Mouse (Mus musculus): Measurements from ENCODE around the gene Exosc1. TPM values are rescaled to one million over a fixed set of nuclear protein-coding genes. Genes with fewer than 3 reads are reported as not detected.

Gene Exosc1
- polyA plus RNA-seq, 1 experiment from 2014 or later = 88.2 TPM

DNA sequence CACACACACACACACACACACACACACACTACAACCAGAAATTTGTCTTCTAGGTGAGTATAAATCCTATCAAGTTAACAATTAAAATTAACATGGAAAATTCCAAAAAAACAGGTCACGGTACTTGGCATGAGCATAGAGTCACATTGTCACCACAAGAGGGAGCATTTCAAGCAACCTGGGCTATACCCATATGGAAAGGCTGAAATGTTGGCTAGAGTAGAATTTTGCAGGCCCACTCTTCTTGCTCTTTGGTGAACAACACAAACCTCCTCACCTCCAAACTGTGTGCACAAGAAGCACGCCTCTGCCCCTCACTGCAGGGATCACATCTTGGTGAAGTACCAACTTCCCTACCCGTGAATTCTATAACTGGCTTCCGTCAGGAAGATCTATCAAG, 34.4 kb downstream of the Exosc1 start:
- WGBS = 48% methylated on average over 4 of the region's 4 CpGs
- Histone ChIP-seq H3K4me1 (peaks cover 15% of the 10 kb centered on the region), H3K36me3 (no peaks in the 10 kb centered on the region), H3K9ac (no peak overlapping the region), H3K27me3 (no peaks in the 10 kb centered on the region), H3K4me2 (no peak overlapping the region), H3K9me3 (no peaks in the 10 kb centered on the region), H3K27ac (no peak overlapping the region), H3K4me3 (no peak overlapping the region)
- no peak for ATAC-seq (ENCODE audit: insufficient number of reproducible peaks, insufficient read depth, low FRiP score, low TSS enrichment, low read depth)

DNA sequence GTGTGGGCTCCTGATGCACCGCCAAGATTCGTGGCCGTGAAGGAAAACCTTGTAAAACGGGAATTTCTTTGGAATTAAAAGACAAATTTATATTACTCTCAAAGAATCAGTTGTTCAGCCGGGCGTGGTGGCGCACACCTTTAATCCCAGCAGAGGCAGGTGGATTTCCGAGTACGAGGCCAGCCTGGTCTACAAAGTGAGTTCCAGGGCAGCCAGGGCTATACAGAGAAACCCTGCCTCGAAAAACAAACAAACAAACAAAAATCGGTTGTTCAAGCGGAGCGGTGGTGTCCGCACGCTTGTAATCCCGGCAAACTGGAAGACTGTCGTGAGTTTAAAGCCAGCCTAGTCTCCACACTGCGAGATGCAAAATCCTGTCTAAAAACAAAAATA, 36.9 kb downstream of the Exosc1 start:
- no peaks in the 10 kb centered on the region for H3K27me3 ChIP-seq
- H3K4me3 ChIP-seq = peak overlapping the region; percentile 83
- 0 out of 2 replicates have a peak, but pooled peaks cover 4% of the 10 kb centered on the region for H3K36me3 ChIP-seq
- peak overlapping the region; percentile 57 for H3K9ac ChIP-seq
- peak overlapping the region; percentile 92 for H3K4me2 ChIP-seq
- no peaks in the 10 kb centered on the region for H3K9me3 ChIP-seq
- no peak for ATAC-seq (ENCODE audit: insufficient number of reproducible peaks, insufficient read depth, low FRiP score, low TSS enrichment, low read depth)
- H3K4me1 ChIP-seq = peaks cover 15% of the 10 kb centered on the region
- no peak overlapping the region for H3K27ac ChIP-seq
- 16% methylated on average over 18 of the region's 18 CpGs for WGBS

DNA sequence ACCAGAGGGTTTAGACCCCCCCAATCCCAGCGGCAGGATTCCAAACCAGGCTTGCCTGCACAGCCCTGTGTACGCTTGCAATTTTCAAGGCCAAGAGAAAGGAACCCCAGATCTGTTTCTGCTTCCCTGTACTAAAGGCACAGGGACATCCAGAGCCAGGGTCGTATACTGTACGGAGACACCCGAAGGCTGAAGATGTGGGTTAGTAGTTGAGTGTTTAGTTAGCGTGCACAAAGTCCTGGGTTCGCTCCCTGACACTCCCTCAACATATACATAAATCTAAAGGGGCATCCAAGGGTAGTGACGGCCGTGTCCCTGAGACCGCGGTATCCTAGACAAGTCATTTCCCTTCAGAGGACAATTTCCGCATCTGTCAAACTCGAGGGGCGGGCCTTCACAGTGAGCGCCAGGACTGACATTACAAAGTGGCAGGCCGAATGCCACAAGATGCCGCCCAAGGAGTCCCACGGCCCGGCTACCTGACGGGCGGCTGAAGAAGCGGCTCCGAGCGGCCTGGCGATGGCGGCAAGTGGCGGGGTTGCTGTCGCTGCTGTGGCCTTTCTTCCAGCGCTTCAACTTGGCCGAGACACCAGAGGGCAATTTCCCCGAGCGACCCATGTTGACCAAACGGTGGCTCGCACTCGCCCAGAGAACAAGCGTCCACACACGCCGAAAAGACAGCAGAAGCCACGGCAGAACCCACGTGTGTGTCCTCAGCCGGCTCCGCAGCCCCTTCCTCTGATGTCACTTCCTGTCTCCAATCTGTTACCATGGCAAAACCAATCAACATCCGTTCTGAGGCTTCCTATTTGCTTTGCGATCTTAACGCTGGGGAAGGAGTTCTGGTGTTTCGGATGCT, 37.5 kb downstream of the Exosc1 start, which contains the start of gene Rrp12:
Gene Rrp12 (minus strand): TSS at position 714 of the 859 bp plus-strand sequence.
- Histone ChIP-seq H3K27ac (no peak within 1 kb of the TSS), H3K4me2 (peak within 1 kb of the TSS; percentile 92), H3K27me3 (no peaks in the 10 kb centered on the region), H3K4me3 (peak within 1 kb of the TSS; percentile 83), H3K36me3 (peaks cover 10% of the 10 kb centered on the region; the same call in 1 of the 2 replicates), H3K9ac (peak within 1 kb of the TSS; percentile 73), H3K9me3 (no peaks in the 10 kb centered on the region), H3K4me1 (peaks cover 15% of the 10 kb centered on the region)
- ATAC-seq (ENCODE audit: insufficient number of reproducible peaks, insufficient read depth, low FRiP score, low TSS enrichment, low read depth) = peak; percentile 78; the same call in 1 of the 2 replicates
- WGBS = under 1% methylated on average over 46 of the region's 46 CpGs

- Histone ChIP-seq H3K9ac (peak overlapping the region; percentile 73), H3K36me3 (peaks cover 17% of the 10 kb centered on the region), H3K4me3 (peak overlapping the region; percentile 83), H3K27me3 (no peaks in the 10 kb centered on the region), H3K4me2 (peak overlapping the region; percentile 92), H3K4me1 (peaks cover 15% of the 10 kb centered on the region), H3K27ac (no peak overlapping the region), H3K9me3 (no peaks in the 10 kb centered on the region)
- no peak for ATAC-seq (ENCODE audit: insufficient number of reproducible peaks, insufficient read depth, low FRiP score, low TSS enrichment, low read depth)
- 47% methylated on average over 7 of the region's 7 CpGs for WGBS
Measured at GRCm38 (mm10) chr19:41894959-41895358, 38.3 kb downstream of the Exosc1 start.

DNA sequence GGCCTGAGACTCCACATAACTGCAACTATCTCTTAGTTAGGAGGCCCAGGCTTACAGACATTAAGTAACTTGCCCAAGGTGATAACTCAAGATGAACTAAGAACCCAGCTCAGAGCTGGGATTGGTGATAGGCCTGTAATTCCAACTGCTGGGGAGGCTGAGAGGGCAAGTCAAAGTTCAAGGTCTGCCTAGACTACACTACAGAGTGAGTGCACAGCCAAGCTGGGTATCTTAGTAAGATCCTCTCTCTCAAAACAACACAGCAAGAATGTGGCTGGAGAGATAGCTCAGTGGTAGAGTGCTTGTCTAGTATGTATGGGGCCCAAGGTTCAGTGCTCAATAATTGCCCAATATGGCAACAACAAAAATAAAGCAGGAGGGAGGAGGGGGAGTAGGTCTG, 45.0 kb downstream of the Exosc1 start:
- Histone ChIP-seq H3K4me3 (no peak overlapping the region), H3K9ac (no peak overlapping the region), H3K4me1 (no peaks in the 10 kb centered on the region), H3K9me3 (no peaks in the 10 kb centered on the region), H3K36me3 (peaks cover 80% of the 10 kb centered on the region), H3K27ac (no peak overlapping the region), H3K4me2 (no peak overlapping the region), H3K27me3 (no peaks in the 10 kb centered on the region)
- ATAC-seq (ENCODE audit: insufficient number of reproducible peaks, insufficient read depth, low FRiP score, low TSS enrichment, low read depth) = no peak

- Histone ChIP-seq H3K27me3 (no peaks in the 10 kb centered on the region), H3K4me1 (no peaks in the 10 kb centered on the region), H3K36me3 (peaks cover 83% of the 10 kb centered on the region), H3K4me3 (no peak overlapping the region), H3K4me2 (no peak overlapping the region), H3K9ac (no peak overlapping the region), H3K9me3 (no peaks in the 10 kb centered on the region), H3K27ac (no peak overlapping the region)
- 91% methylated on average over 9 of the region's 9 CpGs for WGBS
- no peak for ATAC-seq (ENCODE audit: insufficient number of reproducible peaks, insufficient read depth, low FRiP score, low TSS enrichment, low read depth)
Measured at GRCm38 (mm10) chr19:41883882-41884281, 49.3 kb downstream of the Exosc1 start.

GRCm38 (mm10) chr19:41881842-41882241, 51.4 kb downstream of the Exosc1 start:
- no peak overlapping the region for H3K4me3 ChIP-seq
- 92% methylated on average over 4 of the region's 4 CpGs for WGBS
- no peak for ATAC-seq (ENCODE audit: insufficient number of reproducible peaks, insufficient read depth, low FRiP score, low TSS enrichment, low read depth)
- H3K36me3 ChIP-seq = peaks cover 75% of the 10 kb centered on the region
- no peaks in the 10 kb centered on the region for H3K27me3 ChIP-seq
- H3K9me3 ChIP-seq = no peaks in the 10 kb centered on the region
- H3K9ac ChIP-seq = no peak overlapping the region
- H3K27ac ChIP-seq = no peak overlapping the region
- H3K4me1 ChIP-seq = no peaks in the 10 kb centered on the region
- H3K4me2 ChIP-seq = no peak overlapping the region

DNA sequence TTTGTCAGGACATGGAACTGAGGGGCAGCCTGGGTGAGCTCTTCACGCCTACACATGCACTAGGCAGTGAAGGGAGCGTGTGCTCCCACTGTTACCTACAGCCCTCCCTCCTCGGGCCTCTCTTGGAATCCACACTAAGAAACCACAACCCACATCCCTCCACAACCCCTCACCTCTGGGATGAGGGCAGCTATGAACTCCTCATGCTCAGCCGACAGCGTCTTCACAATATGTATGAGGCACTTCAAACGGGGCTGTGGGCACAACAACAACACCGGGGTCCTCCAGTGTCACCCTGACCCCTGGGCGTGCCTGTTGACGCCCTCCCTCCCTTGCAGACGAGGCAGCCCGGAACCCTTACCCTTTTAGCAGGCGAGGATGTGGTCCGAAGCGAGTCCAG, 58.9 kb downstream of the Exosc1 start:
- ATAC-seq (ENCODE audit: insufficient number of reproducible peaks, insufficient read depth, low FRiP score, low TSS enrichment, low read depth) = no peak
- H3K9me3 ChIP-seq = no peaks in the 10 kb centered on the region
- H3K4me2 ChIP-seq = no peak overlapping the region
- 89% methylated on average over 14 of the region's 14 CpGs for WGBS
- peaks cover 80% of the 10 kb centered on the region for H3K36me3 ChIP-seq
- no peaks in the 10 kb centered on the region for H3K27me3 ChIP-seq
- H3K27ac ChIP-seq = no peak overlapping the region
- H3K4me3 ChIP-seq = no peak overlapping the region
- no peaks in the 10 kb centered on the region for H3K4me1 ChIP-seq
- no peak overlapping the region for H3K9ac ChIP-seq

Other genes with a start within 250 kb of the Exosc1 start
- gene Slit1, start 189.8 kb downstream of the Exosc1 start, polyA plus RNA-seq (2015; fragmentation: Nextera tagmentation; extraction: Ambion mirVana) = 0.30 and 0.58 TPM in 2 replicates
- 22.2 and 23.2 TPM in 2 replicates for gene Arhgap19, start 131.4 kb downstream of the Exosc1 start, polyA plus RNA-seq (2015; fragmentation: Nextera tagmentation; extraction: Ambion mirVana)
- 6.9 and 7.4 TPM in 2 replicates for gene Frat1, start 103.5 kb downstream of the Exosc1 start, polyA plus RNA-seq (2015; fragmentation: Nextera tagmentation; extraction: Ambion mirVana)
- 4.9 and 5.3 TPM in 2 replicates for gene Frat2, start 85.3 kb downstream of the Exosc1 start, polyA plus RNA-seq (2015; fragmentation: Nextera tagmentation; extraction: Ambion mirVana)
- gene Rrp12, start 37.2 kb downstream of the Exosc1 start, polyA plus RNA-seq (2015; fragmentation: Nextera tagmentation; extraction: Ambion mirVana) = 15.2 and 16.8 TPM in 2 replicates
- 539 and 631 TPM in 2 replicates for gene Pgam1, start 21.5 kb downstream of the Exosc1 start, polyA plus RNA-seq (2015; fragmentation: Nextera tagmentation; extraction: Ambion mirVana)
- 91.2 and 97.3 TPM in 2 replicates for gene Zdhhc16, start 57 bp upstream of the Exosc1 start, polyA plus RNA-seq (2015; fragmentation: Nextera tagmentation; extraction: Ambion mirVana)
- gene Mms19, start 47.7 kb upstream of the Exosc1 start, polyA plus RNA-seq (2015; fragmentation: Nextera tagmentation; extraction: Ambion mirVana) = 41.2 and 41.7 TPM in 2 replicates
- 23.0 and 23.5 TPM in 2 replicates for gene Ubtd1, start 48.3 kb upstream of the Exosc1 start, polyA plus RNA-seq (2015; fragmentation: Nextera tagmentation; extraction: Ambion mirVana)
- 0.25 and 0.31 TPM in 2 replicates for gene Ankrd2, start 102.6 kb upstream of the Exosc1 start, polyA plus RNA-seq (2015; fragmentation: Nextera tagmentation; extraction: Ambion mirVana)
- 1.3 and 3.3 TPM in 2 replicates for gene Hoga1, start 112.2 kb upstream of the Exosc1 start, polyA plus RNA-seq (2015; fragmentation: Nextera tagmentation; extraction: Ambion mirVana)
- gene 4933411K16Rik, start 118.8 kb upstream of the Exosc1 start, polyA plus RNA-seq (2015; fragmentation: Nextera tagmentation; extraction: Ambion mirVana) = not detected in 2 replicates
- 34.0 and 41.2 TPM in 2 replicates for gene Morn4, start 152.9 kb upstream of the Exosc1 start, polyA plus RNA-seq (2015; fragmentation: Nextera tagmentation; extraction: Ambion mirVana)
- gene Pi4k2a, start 157.0 kb upstream of the Exosc1 start, polyA plus RNA-seq (2015; fragmentation: Nextera tagmentation; extraction: Ambion mirVana) = 24.9 and 27.4 TPM in 2 replicates
- 29.8 and 35.5 TPM in 2 replicates for gene Avpi1, start 195.6 kb upstream of the Exosc1 start, polyA plus RNA-seq (2015; fragmentation: Nextera tagmentation; extraction: Ambion mirVana)
- gene Marveld1, start 214.0 kb upstream of the Exosc1 start, polyA plus RNA-seq (2015; fragmentation: Nextera tagmentation; extraction: Ambion mirVana) = 11.6 and 13.3 TPM in 2 replicates
- gene Zfyve27, start 230.5 kb upstream of the Exosc1 start, polyA plus RNA-seq (2015; fragmentation: Nextera tagmentation; extraction: Ambion mirVana) = 25.7 and 27.6 TPM in 2 replicates